Mouse (Mus musculus) retina, postnatal 7 days (tissue): ENCODE measurements around the gene Tenm2.

Source experiments
- DNase-seq: peaks from one replicate; pipeline ENCODE4 v3.0.0-alpha.2; 2012; ENCODE audit warnings: low read depth, low spot score

Tenm2 gene

DNA sequence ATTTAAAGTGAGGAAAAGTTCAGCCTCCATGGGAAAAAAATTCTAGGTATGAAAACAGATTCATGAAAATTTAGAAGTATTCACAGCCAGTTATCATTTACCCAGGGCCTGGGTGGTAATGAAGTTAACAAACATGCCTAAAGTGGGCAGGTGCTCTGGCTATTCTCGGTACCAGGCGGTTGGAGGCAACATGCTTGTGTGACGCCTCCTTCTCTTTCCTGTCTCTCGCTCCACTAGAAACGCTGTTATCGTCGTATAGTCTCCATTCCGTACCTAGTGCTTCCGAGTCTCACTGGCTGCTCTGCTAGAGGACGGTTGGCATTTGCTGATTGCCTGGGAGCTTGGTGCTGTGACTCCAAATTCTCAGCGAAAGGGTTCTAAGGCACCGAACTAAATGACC lies 749.7 kb downstream of the Tenm2 start:
- no peak for DNase-seq

GRCm38 (mm10) chr11:36484466-36485069 lies 751.2 kb downstream of the Tenm2 start:
- no peak for DNase-seq

- no peak for DNase-seq
Measured at GRCm38 (mm10) chr11:36482136-36482535, 753.6 kb downstream of the Tenm2 start.

DNA sequence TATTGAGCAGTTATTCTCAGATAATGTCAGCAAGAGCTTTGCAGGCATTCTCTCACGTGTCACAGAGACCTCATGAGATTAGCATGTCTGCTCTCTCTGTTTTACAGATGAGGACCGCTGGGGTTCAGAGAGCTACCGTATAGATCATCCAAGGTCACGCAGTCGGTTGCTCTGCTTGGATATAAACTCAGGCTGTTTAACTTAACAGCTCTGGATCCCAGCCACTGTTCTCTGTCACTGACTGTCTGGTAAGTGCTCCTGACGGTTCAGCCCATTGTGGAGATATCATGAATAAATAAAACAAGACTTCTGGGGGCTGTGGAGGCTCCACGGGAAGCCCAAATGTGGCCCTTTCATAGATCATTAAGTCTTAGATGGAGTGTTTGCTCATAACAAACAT lies 754.2 kb downstream of the Tenm2 start:
- no peak for DNase-seq

- no peak for DNase-seq
Measured at GRCm38 (mm10) chr11:36481086-36481485, 754.7 kb downstream of the Tenm2 start.

DNA sequence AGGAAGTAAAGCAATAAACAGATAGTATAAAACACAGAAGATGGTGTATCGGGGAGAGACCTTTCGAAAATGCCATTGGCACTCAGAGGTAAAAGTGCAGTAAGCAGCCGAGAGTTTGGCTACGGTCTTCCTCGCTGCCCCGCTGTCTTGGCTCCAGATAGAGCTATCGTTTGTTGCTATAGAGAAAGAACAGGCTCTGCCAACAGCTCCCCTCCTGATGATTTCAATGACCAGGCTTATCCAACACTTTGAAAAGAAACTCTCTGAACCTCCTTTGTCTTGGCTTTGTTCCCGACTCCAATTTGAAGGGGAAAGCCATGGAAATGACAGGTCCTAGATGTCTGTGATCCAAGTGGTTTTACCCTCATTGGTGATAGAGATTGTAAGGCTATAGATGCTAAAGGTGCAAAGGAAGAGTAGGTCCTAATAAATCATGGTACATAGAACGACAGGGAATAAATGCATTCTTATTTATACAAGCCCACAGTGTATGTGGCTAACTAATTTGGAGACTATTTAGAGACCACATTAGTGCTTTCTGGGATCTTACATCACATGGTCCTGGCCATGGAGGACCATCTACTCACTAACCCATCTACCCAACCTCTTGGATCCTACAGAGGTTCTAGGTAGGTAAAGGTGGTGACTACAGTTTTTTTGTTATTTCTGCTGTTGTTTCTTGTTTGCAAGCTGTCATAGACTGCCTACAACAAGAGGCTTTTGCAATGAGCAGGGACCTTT lies 765.8 kb downstream of the Tenm2 start:
- DNase-seq: no peak

DNA sequence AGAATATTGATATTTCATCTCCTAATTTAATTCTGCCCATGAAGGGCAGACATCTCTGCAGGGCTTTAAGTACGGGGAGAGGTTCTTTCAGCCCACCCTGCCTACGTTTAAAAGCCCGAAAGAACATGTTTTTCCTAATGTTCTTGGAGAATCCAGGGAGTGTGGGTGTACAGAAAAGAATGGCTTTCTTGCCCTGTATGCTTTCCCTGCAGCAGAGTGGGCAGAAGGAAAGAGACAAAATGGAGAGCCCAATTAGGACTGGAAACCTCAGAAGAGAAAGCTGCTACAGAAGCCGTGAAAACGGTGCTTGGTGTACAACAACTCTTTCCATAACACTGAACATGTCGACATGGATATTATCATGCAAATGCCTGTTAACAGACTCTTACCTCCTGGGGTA lies 777.3 kb downstream of the Tenm2 start:
- no peak for DNase-seq

GRCm38 (mm10) chr11:36454076-36454475 lies 781.7 kb downstream of the Tenm2 start:
- no peak for DNase-seq

DNA sequence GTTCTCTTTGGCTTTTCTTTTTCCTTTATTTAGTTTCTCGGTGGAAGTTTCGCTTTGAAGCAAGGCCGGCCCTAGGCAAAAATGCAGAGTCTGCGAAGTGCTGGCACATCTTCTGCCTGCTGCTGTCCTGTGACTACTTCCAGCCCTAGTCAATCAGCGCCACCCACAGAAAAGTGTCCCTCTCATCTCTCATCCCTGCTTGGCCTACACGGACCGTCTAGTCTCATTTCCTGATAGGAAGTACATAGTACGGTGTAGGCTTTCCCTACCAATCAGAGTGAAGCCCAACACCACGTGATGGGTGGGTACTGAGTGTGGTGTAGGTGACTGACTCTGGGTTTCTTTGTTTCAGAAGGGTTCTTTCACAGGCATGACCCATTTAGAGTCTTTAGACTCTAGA lies 783.3 kb downstream of the Tenm2 start:
- no peak for DNase-seq

DNA sequence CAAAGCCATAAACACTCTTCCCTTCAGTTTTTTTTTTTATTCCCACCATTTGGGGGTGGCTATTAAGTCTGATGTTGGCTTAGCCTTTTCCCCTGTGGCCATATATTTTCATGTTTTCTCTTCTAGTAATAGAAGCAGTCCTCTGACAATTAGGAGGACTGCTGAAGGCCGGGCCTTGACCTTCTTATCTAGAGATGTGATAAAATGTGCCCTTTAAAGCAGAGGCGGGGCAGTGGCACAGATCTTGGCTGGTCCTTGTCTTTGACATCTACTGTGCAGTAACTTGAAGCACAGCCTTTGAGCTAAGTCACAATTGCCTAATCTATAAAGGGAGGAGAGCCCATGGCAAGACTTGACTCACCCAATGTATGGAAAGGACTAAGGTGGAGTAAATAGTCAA lies 789.4 kb downstream of the Tenm2 start:
- no peak for DNase-seq

DNA sequence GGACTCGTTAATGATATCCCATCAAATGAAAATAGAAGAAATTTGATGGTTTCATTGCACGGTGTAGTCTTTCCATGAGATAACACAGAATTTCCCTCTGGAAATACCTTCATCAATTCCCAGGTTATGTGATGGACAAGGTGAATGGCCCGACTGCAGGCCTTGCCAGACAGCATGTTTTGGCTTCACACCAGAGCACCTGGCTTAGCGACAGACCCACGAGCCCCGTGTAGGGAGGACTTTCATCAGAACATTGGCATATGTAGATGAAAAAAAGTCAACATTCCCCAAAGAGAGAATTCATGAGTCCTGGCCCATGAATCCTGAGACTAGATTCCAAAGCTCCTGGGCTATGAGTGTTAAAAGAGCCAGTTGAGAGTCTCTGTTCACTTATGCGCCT lies 791.9 kb downstream of the Tenm2 start:
- DNase-seq: no peak

DNA sequence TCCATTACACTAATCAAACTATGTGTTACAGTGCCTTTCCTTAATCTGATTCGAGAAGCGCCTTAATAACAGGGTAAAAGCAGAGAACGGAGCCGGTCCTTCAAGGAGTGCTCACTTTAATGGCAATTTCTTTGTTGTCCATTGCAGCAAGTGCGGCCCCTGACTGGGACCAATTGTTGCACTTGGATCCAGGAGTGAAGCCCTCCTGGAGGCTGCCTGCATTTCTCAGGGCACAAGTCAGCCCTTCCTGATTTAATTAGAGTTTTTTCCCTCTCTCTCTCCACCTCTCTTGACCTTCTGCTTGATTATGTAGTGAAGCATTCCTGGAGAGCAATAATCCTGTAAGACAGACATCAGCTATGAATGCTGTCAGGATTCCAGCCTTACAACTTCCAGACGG lies 794.0 kb downstream of the Tenm2 start:
- DNase-seq: no peak

DNA sequence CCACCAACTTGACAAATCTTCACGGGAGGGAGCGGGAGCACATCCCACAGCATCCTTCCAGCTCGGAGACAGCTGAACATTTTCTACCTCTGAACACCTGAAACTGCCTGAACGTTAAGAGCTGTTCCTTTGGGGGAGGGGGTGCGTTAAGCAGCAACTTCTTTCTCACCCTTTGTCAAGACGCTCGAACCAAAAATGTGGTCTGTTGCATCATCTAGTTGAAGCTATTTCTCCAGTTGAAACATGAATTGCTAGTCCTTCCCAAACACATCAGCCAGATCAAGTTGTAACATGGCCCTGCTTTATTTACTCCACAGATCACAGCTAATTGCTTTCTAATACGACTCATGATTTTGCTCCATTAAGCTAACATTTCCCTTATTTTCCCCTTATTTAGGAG lies 799.5 kb downstream of the Tenm2 start:
- no peak for DNase-seq

GRCm38 (mm10) chr11:36428947-36429346 lies 806.8 kb downstream of the Tenm2 start:
- DNase-seq: no peak

DNA sequence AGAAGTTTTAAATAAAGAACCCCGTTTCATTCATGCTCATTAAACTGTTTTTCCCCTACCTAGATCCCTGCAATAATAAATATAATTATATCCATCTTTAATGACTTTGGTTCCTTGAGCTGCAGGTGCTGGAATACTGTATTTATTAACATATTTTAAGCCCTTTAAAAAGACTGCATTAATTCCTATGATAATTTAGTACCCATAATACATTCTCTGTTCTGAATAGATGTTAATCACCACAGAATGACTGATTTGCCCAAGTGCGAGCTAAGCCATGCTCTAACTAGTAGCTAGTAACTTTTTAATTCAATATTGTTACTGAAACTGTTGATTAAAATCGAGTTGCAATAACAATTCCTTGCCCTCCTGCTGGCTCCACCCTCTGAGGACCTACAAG lies 810.8 kb downstream of the Tenm2 start:
- no peak for DNase-seq

GRCm38 (mm10) chr11:36420047-36420446 lies 815.7 kb downstream of the Tenm2 start:
- no peak for DNase-seq

- no peak for DNase-seq
Measured at GRCm38 (mm10) chr11:36415244-36415643, 820.5 kb downstream of the Tenm2 start.

- DNase-seq: no peak
Measured at GRCm38 (mm10) chr11:36410881-36411280, 824.9 kb downstream of the Tenm2 start.

- no peak for DNase-seq
Measured at GRCm38 (mm10) chr11:36395803-36396710, 839.7 kb downstream of the Tenm2 start.

DNA sequence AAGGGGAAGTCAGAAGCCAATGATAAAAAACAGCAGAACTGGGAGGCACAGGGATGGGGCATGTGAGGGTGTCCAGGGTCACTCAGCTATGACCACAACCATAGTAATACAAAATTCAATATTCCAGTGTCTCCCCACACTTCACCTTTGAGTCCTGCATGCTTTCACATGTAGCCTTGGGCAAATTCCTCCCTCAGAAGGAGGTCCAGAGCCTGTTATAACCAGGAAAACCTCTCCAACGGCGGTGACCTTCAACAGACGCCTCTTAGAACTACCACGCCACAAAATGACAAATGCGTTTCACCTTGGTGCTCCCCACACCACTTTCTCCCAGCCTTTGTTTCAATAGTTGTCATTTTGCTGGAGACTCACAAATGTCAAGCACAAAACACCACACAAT lies 851.1 kb downstream of the Tenm2 start:
- DNase-seq: no peak

GRCm38 (mm10) chr11:36371814-36372213 lies 864.0 kb downstream of the Tenm2 start:
- DNase-seq: no peak

DNA sequence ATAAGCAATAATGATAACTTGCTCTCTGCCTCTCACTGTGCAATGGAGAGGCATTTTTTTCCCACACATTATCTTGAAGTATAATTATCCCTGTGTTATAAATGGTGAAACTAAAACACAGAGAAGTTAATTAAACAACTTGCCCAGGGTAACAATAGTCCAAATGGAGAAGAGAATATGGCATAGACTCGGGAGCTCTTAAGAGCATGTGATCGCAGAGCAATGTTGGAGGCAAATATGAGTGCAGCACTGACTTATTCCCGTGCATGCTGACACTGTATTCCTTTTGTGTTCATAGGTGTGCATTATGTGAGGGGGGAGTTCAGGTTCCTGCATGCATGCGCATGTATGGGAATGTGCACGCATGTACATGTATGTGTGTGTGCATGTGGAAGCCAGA lies 870.7 kb downstream of the Tenm2 start:
- no peak for DNase-seq

GRCm38 (mm10) chr11:36364441-36364840 lies 871.3 kb downstream of the Tenm2 start:
- DNase-seq: no peak
